Mouse (Mus musculus) brain, adult 2 months (tissue): ENCODE results near the gene Gpi1.
"Not testable (repeated sequence)": the region's sequence is repeated elsewhere in the genome, so short reads cannot be mapped to it uniquely, and the experiment has no call there.

Experiments
- DNase-seq: peaks from one replicate; pipeline ENCODE4 v3.0.0; 2011; ENCODE audit warnings: low read depth, low spot score

Gene Gpi1

DNA sequence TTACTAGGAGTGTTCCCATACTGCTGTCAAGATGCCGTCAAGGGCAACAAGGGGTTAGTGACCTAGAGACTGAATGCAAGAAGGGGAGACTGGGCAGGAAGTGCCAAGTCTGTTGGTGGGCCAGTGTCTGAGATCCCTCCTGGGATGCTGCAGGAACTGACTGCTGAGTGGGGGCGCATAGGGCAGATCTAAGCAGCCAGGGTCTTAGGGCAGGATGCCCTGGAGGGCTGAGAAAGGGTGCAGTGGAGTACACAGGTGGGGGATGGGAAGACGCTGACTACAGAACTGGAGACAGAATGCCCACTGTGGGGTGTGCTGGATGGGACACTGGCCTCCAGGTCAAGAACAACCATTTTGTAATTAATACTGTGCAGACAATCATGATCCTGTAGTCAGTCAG is 46.3 kb downstream of the Gpi1 start:
- no peak for DNase-seq

DNA sequence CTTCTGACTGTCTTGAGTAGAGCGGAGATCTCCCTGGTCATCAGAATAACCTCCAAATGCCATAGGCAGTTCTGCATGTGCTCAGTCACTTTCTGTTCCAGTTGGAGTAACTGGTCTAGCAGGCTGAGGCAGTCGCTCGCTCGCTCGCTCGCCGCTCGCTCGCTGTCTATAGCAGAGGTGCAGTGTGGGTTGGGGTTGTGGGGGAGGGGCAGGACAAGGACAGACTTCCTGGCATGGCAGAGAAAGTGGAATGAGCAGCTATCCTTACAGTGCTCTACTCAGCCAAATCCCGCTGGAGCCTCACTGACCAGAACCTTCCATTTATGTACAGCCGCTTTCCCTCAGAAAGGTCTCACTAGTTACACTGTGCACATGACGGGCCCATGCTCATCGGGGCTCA is 46.8 kb downstream of the Gpi1 start:
- no peak for DNase-seq

DNA sequence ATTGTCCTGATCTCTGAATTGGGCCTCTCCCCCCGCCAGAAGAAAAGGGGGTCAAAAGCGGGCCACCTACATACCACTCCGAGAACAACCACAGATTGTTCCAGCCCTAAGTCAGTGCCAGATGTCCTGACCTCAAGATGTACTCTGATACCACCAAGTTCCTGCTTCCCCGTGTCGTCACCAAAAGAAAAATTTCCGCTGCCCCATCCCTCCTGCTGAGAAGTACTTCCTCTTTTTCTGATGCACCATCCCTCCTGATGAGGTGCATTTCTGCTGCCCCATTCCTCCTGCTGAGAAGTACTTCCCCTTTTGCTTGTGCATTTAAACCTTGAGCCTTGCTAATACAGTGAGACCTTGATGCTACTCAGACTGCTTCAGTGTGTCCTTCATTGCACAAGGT is 53.9 kb downstream of the Gpi1 start:
- DNase-seq, result not testable (repeated sequence)

DNA sequence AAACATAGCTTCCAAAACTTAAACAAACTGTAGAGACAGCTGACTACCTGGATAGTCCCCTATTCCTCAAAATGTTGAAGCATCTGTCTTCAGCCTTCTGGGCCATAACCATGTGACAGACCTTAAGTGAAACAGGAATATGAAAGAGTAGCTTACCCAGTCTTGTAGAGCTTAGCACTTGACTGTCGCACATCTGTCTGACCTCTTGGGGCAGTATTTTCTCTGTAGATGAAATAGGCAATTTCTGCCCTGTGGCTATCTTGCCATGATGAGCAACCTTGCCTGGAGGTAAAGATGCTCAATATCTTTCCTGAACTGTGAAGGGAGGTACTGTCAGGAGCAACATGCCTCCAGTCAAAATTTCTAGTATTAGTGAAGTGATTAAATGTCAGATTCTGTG is 57.9 kb downstream of the Gpi1 start:
- no peak for DNase-seq

DNA sequence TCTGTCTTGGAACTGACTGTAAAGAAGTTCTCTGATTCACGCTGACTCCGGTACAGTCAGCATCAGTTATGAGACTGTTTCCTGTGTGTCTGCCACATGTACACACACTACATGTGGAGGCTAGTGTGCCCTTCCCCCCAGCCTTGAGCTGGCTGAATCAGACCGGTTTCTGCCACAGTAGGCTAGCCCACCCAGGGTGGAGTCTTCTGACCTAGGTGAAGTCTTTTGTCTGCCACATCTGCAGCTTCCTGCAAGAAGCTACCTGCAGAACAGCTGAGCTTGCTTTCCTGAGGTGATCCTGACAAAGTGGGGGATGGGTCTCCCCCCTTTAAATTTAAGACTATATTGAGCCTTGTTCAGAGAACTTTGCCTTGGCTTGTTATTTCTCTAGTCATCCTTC is 60.7 kb downstream of the Gpi1 start, which contains the start of gene Uba2:
TSS of gene Uba2 (minus strand) at position 146 of the 400 bp plus-strand sequence.
- no peak for DNase-seq

GRCm38 (mm10) chr7:34168470-34169251 is 61.5 kb downstream of the Gpi1 start:
- peak; percentile 93 for DNase-seq

GRCm38 (mm10) chr7:34167766-34168469 is 62.2 kb downstream of the Gpi1 start:
- DNase-seq, result peak; percentile 18

GRCm38 (mm10) chr7:34166850-34167249 is 63.3 kb downstream of the Gpi1 start:
- DNase-seq, result peak; percentile 44

- no peak for DNase-seq
Observed at GRCm38 (mm10) chr7:34165999-34166398, 64.1 kb downstream of the Gpi1 start.

DNA sequence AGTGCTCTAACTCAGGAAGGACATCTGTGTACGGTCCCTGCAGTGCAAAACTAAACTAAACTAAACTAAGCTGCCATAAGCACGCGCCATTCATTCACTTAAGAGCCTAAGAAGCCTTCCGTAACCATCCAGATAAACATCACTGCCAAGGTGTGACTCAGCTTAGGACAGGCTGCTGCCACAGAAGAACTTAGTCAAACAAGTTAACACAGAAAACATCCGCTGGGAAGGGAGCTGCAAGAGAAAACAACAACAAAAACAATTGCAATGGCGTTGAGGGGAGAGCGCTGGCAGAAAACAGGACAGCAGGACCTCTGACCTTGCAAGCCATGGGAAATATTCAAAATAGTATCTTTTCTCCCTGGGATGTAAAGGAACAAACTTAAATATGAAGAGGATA is 65.5 kb downstream of the Gpi1 start:
- no peak for DNase-seq

DNA sequence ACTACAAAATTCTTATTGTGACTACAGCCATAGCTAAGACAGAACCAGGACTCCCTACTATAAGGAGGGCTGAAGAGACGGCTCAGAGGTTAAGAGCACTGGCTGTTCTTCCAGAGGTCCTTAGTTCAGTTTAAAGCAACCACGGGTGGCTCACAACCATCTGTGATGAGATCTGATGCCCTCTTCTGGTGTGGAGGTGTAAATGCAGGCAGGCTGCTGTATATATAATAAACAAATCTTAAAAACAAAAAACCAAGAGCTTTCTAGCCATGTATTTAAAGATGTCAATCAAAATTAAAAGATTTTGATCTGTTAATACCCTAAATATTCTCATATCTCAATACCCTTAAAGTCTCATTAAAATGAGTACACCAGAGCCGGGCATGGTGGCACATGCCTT is 71.0 kb downstream of the Gpi1 start:
- DNase-seq, result no peak

DNA sequence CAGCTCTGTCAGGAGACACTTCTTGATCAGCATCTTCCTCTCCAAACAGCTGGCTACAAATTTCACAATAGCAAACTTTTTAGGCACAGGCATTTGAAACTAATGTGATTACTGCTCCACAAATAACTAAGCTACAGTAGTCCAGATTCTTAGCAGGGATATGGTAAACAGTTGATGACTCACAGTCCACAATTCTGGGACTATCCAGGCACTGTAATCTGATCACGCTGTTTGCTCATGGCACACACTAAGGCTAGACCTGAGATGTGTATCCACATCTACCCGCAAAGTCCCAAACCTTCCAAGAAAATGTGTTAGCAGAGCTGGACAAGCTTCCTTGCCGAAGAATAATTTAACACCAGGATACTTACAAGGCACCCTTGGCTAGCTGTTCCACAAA is 72.1 kb downstream of the Gpi1 start:
- DNase-seq, result peak; percentile 19
